Mouse (Mus musculus): Measurements from ENCODE around the gene Pex19.

The Pex19 gene

DNA sequence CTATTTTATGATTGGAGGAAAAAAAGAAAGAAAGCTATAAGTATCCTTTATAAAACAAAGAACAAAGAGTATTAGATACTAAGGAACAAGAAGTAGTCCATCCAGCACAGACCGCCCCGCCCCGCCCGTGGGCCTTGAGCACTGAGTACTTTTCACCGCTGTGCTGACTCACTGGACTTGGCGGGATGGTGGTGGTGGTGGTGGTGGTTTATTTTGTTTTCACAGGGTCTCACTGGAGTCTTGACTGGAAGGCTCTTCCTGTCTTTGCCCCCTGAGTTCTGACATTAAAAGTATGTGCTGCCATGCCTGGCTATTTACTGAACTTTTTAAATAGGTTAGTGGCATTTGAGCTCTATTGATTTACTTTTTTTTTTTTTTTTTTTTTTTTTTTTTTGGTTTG is 56.5 kb downstream of the Pex19 start:
- no peak for DNase-seq (ENCODE audit: low read depth, low spot score)

DNA sequence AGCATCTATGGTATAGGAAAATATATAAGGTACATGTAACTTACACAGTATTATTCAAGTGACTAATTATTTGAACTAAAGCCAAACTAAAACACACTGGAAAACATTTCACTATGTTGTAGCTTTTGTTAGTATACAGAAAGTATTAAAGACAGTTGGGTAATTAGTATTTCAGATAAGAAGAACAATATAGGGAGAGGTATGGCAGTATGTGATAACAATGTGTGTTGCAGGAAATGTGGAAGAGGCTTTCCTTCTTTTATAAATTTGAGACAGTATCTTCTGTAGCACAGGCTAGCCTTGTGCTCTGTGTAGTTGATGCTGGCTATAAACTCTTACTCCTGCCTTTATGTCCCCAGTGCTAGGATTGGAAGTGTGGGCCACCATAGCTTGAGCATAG is 57.4 kb downstream of the Pex19 start:
- no peak for DNase-seq (ENCODE audit: low read depth, low spot score)
